Mouse (Mus musculus) limb, embryonic 11.5 days (tissue): Measurements from ENCODE around the gene C2cd4a. TPM values are rescaled to one million over a fixed set of nuclear protein-coding genes. Genes with fewer than 3 reads are reported as not detected.

Source experiments
- ATAC-seq: fragments of 200-750 bp; cut with Nextera tagmentation; 2 replicates; pipeline ENCODE4 v1.8.0; 2017; ENCODE audit warnings: low read depth; ENCODE audit not compliant: insufficient number of reproducible peaks, low FRiP score, low TSS enrichment
- DNase-seq: peaks from one replicate; pipeline ENCODE4 v3.0.0-alpha.2; 2015; ENCODE audit warnings: low spot score
- H3K27ac ChIP-seq: fragments of 300-500 bp; sonication (generic); replicated peaks from 2 replicates; pipeline ENCODE4 v1.5.1; 2014; ENCODE audit warnings: low read depth, mild to moderate bottlenecking, low read length
- H3K27me3 ChIP-seq: fragments of 300-500 bp; sonication (generic); 2 replicates; pipeline ENCODE4 v1.6.1; 2014; ENCODE audit warnings: mild to moderate bottlenecking, low read length, mixed read lengths; ENCODE audit not compliant: control insufficient read depth, insufficient read depth
- H3K36me3 ChIP-seq: fragments of 300-500 bp; sonication (generic); 2 replicates; pipeline ENCODE4 v1.6.1; 2014; ENCODE audit warnings: mild to moderate bottlenecking, low read length, moderate library complexity, mixed read lengths; ENCODE audit not compliant: control insufficient read depth, insufficient read depth
- H3K4me1 ChIP-seq: fragments of 300-500 bp; sonication (generic); 2 replicates; pipeline ENCODE4 v1.6.1; 2014; ENCODE audit warnings: low read length, mixed read lengths; ENCODE audit not compliant: control insufficient read depth, insufficient read depth
- H3K4me2 ChIP-seq: fragments of 300-500 bp; sonication (generic); 2 replicates; pipeline ENCODE4 v1.6.1; 2014; ENCODE audit warnings: low read depth, mild to moderate bottlenecking, moderate library complexity; ENCODE audit not compliant: severe bottlenecking
- H3K4me3 ChIP-seq: fragments of 300-500 bp; sonication (generic); 2 replicates; pipeline ENCODE4 v1.5.1; 2014; ENCODE audit warnings: low read depth, low read length
- H3K9ac ChIP-seq: fragments of 300-500 bp; sonication (generic); 2 replicates; pipeline ENCODE4 v1.6.1; 2014; ENCODE audit warnings: mild to moderate bottlenecking, low read length
- H3K9me3 ChIP-seq: fragments of 300-500 bp; sonication (generic); 2 replicates; pipeline ENCODE4 v1.6.1; 2016; ENCODE audit warnings: low read length; ENCODE audit not compliant: control insufficient read depth
- WGBS: fragments of 180-500 bp; shearing (Covaris S2); extraction: QIAGEN DNeasy Blood & Tissue Kit; methylation state at CpG from one replicate; pipeline ENCODE4 v1.1.7; 2014; 5-methylcytosine and 5-hydroxymethylcytosine counted together
- polyA plus RNA-seq: library from polyadenylated mRNA; unstranded; fragments of >200 nt; fragmentation: Nextera tagmentation; extraction: Ambion mirVana; gene quantifications from 2 replicates; pipeline ENCODE4 v1.2.1, GENCODE M21; 2014

The C2cd4a gene
- polyA plus RNA-seq, 1 experiment from 2014 or later, result 0.11 TPM

DNA sequence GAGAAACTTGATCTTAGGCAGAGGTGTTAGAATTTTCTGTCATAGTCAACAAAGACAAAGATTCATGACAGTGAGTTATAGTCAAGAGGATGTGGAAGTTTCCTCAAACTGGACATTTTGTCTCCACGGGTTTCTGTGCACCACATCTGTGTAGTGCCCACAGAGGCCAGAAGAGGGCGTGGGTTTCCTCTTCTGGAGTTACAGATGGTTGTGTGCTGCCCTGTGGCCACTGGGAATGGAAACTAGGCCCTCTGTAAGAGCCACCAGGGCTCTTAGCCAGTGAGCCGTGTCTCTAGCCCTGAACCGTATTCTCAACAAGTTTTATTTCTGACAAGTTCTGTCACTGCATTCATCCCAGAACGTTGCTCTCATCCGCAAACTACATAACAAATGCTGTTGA, 21.6 kb downstream of the C2cd4a start:
- WGBS, result 64% methylated on average over 6 of the region's 6 CpGs

DNA sequence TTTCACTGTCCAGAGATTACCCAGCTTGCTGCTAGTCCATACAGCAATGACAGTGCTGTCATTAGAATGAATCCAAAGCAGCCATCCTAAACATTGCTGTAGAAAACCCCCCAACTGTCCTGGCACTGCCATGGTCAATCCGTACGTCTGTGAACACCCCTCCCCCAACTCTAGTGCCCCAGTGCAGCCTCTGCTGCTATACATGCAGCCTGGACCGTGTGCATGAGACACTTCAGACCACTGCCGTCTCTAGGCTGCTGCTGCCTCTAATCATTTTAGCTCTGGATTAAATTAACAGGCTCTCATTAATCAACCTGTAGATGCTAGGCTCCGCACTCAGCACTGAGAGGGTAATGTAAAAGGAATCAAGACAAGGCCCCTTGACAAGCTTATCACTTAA, 25.1 kb downstream of the C2cd4a start:
- H3K4me1 ChIP-seq, result no peaks in the 10 kb centered on the region
- H3K4me2 ChIP-seq, result no peak overlapping the region
- H3K9me3 ChIP-seq, result no peaks in the 10 kb centered on the region
- no peak for ATAC-seq
- H3K4me3 ChIP-seq, result no peak overlapping the region
- no peak overlapping the region for H3K27ac ChIP-seq
- no peak for DNase-seq
- WGBS, result 36% methylated on average over 5 of the region's 5 CpGs
- no peak overlapping the region for H3K9ac ChIP-seq
- H3K27me3 ChIP-seq, result no peaks in the 10 kb centered on the region
- H3K36me3 ChIP-seq, result no peaks in the 10 kb centered on the region

More for the DNA sequence above, 21.6 kb downstream of the C2cd4a start:
- Histone ChIP-seq H3K27ac (no peak overlapping the region), H3K4me3 (no peak overlapping the region), H3K27me3 (no peaks in the 10 kb centered on the region), H3K4me1 (peaks cover 13% of the 10 kb centered on the region), H3K36me3 (no peaks in the 10 kb centered on the region), H3K9me3 (no peaks in the 10 kb centered on the region), H3K9ac (no peak overlapping the region), H3K4me2 (no peak overlapping the region)
- no peak for ATAC-seq
- DNase-seq, result no peak

DNA sequence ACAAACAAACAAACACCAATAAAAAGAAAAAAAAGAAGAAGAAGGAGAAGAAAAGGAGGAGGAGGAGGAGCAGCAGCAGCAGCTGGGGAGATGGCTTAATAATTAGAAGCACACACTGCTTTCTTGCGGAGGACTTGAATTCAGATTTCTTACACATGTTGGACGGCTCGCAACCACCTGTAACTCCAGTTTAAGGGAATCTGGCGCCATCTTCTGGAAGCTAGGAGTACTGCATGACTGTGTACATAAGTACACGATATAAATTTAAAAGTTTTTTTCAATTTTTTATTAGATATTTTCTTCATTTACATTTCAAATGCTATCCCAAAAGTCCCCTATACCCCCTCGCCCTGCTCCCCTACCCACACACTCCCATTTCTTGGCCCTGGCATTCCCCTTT, 29.9 kb downstream of the C2cd4a start:
- Histone ChIP-seq H3K4me3 (no peak overlapping the region), H3K36me3 (no peaks in the 10 kb centered on the region), H3K4me1 (no peaks in the 10 kb centered on the region), H3K9ac (no peak overlapping the region), H3K9me3 (no peaks in the 10 kb centered on the region), H3K4me2 (no peak overlapping the region), H3K27ac (no peak overlapping the region), H3K27me3 (no peaks in the 10 kb centered on the region)
- WGBS, result 32% methylated on average over 6 of the region's 6 CpGs
- no peak for ATAC-seq
- DNase-seq, result peak; percentile 70

DNA sequence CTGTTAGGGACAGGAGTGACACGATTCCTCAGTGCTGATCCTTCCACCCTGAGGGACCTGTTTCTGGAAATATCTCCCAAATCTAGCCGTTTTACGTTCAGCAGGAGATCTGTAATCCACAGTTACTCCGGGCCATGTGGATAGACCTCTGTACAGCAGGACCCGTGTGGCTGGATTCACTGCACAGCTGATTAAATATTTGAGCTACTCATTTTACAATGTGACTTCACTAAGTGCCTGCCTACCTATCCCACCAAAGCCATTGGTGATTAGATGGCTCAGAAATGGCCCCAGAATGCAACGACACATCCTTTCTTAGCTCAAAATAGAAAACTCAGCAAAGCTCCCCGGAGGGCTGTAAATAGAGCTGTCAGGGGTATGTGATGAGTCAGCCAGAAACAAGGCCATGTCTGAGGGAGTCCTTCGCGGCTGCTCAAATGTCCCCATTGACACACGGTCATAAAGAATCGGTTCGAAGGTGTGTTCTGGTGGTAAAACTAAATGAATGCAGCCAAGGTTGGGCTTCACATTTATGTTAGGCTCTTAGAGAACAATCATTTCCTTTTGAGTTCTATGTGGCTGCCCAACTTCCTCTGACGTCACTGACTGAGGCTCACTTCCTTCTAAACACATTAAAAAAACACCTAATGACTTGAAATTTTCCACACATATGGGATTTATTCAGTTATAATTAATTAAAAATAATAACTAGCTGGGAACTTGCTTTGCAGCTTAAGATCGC, 32.9 kb downstream of the C2cd4a start:
- 69% methylated on average over 14 of the region's 14 CpGs for WGBS
- no peak for ATAC-seq
- Histone ChIP-seq H3K9me3 (no peaks in the 10 kb centered on the region), H3K4me2 (no peak overlapping the region), H3K4me1 (no peaks in the 10 kb centered on the region), H3K36me3 (no peaks in the 10 kb centered on the region), H3K9ac (no peak overlapping the region), H3K4me3 (no peak overlapping the region), H3K27me3 (no peaks in the 10 kb centered on the region), H3K27ac (no peak overlapping the region)
- DNase-seq, result no peak

DNA sequence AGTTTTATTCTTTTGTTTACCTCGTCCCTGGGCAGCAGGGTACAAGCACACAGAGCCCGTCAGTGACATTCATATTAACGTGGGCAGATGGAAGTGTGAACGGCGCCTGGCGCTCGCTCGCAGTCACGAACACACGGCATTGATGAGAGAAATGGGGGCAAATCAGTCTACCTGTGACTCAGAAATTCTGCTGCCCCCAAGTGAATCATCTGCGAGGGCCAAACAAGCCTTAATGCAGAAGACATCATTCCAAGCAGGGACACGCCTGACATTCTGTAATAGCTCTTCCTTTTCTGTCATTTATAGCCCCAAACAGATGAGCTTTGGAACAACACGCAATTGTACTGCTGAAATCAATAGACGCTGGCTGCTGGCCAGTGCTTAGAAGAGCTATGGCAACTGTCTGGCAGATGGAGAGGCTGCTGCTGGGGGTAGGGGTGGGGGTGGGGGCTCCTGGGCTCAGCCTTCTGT, 36.9 kb downstream of the C2cd4a start:
- ATAC-seq, result no peak
- Histone ChIP-seq H3K27ac (no peak overlapping the region), H3K4me2 (no peak overlapping the region), H3K4me1 (no peaks in the 10 kb centered on the region), H3K9ac (no peak overlapping the region), H3K9me3 (no peaks in the 10 kb centered on the region), H3K27me3 (no peaks in the 10 kb centered on the region), H3K36me3 (no peaks in the 10 kb centered on the region), H3K4me3 (no peak overlapping the region)
- 77% methylated on average over 14 of the region's 14 CpGs for WGBS
- no peak for DNase-seq

DNA sequence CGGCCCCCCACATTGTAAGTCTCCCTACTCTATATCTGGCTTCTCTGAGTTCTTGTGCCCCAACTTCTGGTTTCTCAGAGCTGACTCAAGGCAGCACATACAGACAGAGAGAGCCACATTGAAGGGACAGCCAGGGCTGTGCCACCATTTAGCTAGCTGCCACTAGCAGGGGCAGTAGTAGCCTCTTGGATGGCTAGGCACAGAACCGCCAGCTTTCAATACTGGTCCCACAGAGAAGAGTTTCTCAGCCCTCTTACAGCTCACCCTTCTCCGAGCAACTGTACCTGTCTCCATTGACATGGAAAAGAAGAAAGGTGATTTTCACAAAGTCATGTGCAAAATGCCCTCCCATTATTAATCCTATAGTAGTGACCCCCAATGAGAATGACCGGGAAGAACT, 37.5 kb downstream of the C2cd4a start:
- no peak for DNase-seq
- Histone ChIP-seq H3K27me3 (no peaks in the 10 kb centered on the region), H3K27ac (no peak overlapping the region), H3K4me1 (no peaks in the 10 kb centered on the region), H3K4me2 (no peak overlapping the region), H3K4me3 (no peak overlapping the region), H3K9me3 (no peaks in the 10 kb centered on the region), H3K9ac (no peak overlapping the region), H3K36me3 (no peaks in the 10 kb centered on the region)
- no peak for ATAC-seq
- WGBS, result 89% methylated on average over 4 of the region's 4 CpGs

DNA sequence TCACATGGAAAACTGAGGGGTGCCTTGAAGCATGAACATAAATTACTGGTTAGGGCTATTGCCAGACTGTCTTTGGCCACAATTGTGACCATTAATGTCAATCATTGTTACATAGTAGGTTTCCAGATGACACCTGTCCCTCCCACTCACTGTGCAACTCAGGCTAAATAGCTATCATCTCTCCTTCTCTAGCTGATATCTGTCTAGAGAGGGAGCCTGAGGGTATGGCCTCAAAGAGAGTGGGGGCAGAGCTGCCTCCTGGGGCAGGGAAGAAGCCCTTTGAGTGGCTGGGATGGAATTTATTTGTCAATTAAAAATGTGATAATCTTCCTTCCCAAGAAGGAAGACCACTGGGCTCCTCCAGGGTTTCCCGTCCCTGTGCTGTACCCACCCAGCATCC, 37.9 kb downstream of the C2cd4a start:
- no peaks in the 10 kb centered on the region for H3K27me3 ChIP-seq
- DNase-seq (no peak), ATAC-seq (no peak)
- no peaks in the 10 kb centered on the region for H3K36me3 ChIP-seq
- no peak overlapping the region for H3K27ac ChIP-seq
- no peak overlapping the region for H3K4me2 ChIP-seq
- H3K9me3 ChIP-seq, result no peaks in the 10 kb centered on the region
- no peak overlapping the region for H3K4me3 ChIP-seq
- 69% methylated on average over 1 of the region's 1 CpGs for WGBS
- H3K9ac ChIP-seq, result no peak overlapping the region
- no peaks in the 10 kb centered on the region for H3K4me1 ChIP-seq

DNA sequence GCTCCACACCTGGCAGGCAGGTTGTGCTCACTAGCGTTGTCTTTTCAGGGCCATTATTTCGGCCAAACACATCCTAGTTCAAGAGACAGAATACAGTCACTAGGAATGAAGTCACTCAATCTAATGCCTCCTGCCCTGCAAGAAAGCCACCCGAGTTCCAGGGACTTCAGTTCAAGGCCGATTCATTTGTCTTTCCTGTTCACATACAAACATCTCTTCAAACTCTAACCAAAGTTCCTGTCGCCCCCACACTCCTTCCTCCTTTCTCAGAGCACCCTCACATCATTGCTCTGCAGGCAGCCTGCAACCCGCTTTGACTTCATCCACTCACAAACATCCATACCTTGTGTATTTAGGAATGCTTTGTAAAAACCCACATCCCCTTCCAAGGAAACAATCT, 38.6 kb downstream of the C2cd4a start:
- WGBS, result 84% methylated on average over 6 of the region's 6 CpGs
- H3K4me2 ChIP-seq, result no peak overlapping the region
- H3K36me3 ChIP-seq, result no peaks in the 10 kb centered on the region
- no peak overlapping the region for H3K9ac ChIP-seq
- no peak for ATAC-seq
- no peaks in the 10 kb centered on the region for H3K27me3 ChIP-seq
- no peak overlapping the region for H3K4me3 ChIP-seq
- DNase-seq, result no peak
- no peaks in the 10 kb centered on the region for H3K4me1 ChIP-seq
- H3K9me3 ChIP-seq, result no peaks in the 10 kb centered on the region
- no peak overlapping the region for H3K27ac ChIP-seq

DNA sequence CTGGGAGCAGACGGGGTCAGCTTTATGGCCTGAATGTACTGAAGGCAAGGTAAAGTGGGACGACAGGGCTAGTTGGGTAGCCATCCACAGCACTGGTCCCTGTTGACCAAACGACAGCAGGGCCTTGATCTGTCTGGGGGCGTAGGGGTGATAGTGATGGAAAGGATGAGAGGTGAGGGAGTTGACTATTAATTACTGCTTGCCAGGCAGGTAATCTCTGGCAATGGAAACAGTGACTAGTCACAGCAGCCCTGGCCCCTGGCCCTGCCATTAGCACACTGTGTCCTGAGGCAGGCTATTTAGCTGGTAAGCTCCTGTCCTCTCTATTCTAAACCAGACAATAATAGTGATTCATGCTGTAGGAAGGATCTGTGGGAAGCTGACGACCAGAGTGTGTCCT, 39.7 kb downstream of the C2cd4a start:
- H3K4me2 ChIP-seq, result no peak overlapping the region
- no peaks in the 10 kb centered on the region for H3K4me1 ChIP-seq
- H3K27me3 ChIP-seq, result no peaks in the 10 kb centered on the region
- H3K36me3 ChIP-seq, result no peaks in the 10 kb centered on the region
- WGBS, result 52% methylated on average over 5 of the region's 5 CpGs
- no peak overlapping the region for H3K4me3 ChIP-seq
- no peak for DNase-seq
- no peaks in the 10 kb centered on the region for H3K9me3 ChIP-seq
- ATAC-seq, result no peak
- no peak overlapping the region for H3K27ac ChIP-seq
- H3K9ac ChIP-seq, result no peak overlapping the region
